Mouse (Mus musculus): ENCODE measurements at regions not wholly inside any gene's neighbourhood (a gene's known extent, or its start where the extent isn't known, plus 50 kb on each side); places are given as distances from the start of the nearest gene placed in this dataset.

GRCm38 (mm10) chr17:67569865-67570264 is 62.7 kb downstream of the Lrrc30 start:
- DNase-seq (ENCODE audit: low spot score in 2 of 2) = no peak

DNA sequence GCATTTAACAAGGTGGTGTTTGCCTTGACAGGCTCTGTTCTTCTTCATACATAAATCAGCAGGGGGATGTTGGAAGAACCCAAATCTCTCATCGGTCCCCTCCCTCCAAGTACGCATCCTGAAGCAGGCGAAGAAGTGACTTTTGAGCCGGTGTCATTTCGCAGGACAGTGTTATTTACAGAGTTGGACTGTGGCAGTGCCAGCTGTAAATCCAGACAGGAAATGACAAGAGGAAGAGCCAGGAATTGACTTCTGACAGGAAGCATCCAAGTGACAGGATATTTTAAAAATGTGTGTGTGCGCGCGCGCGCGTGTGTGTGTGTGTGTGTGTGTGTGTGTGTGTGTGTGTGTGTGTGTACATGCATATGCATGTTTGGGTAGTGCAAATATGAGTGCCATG is 66.3 kb downstream of the Lrrc30 start:
- DNase-seq (ENCODE audit: low spot score in 2 of 2) = no peak

GRCm38 (mm10) chr17:67565746-67566145 is 66.8 kb downstream of the Lrrc30 start:
- DNase-seq (ENCODE audit: low spot score in 2 of 2) = no peak

GRCm38 (mm10) chr17:67564845-67565244 is 67.7 kb downstream of the Lrrc30 start:
- no peak for DNase-seq (ENCODE audit: low spot score in 2 of 2)

DNA sequence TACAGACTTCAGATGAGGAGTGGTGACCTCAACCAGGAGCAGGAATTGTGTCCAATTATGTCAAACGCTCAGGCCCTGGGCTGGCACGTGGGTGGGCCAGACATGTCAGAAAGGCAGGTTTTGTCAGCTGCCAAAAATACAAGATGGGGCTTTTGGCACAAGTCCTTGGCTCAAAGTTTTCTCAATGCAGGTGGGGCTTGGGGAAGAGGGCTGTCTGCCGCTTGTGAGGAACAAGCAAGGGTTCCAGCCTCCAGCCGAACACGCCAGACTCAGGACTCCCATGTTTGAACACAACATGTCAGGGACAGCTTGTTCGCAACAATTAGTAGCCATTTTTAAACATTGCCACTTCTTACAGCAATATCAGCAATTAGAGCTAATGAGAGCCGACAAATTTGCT is 69.5 kb downstream of the Lrrc30 start:
- DNase-seq (ENCODE audit: low spot score in 2 of 2) = no peak

- DNase-seq (ENCODE audit: low spot score in 2 of 2) = no peak
Observed at GRCm38 (mm10) chr17:67561802-67562201, 70.7 kb downstream of the Lrrc30 start.

DNA sequence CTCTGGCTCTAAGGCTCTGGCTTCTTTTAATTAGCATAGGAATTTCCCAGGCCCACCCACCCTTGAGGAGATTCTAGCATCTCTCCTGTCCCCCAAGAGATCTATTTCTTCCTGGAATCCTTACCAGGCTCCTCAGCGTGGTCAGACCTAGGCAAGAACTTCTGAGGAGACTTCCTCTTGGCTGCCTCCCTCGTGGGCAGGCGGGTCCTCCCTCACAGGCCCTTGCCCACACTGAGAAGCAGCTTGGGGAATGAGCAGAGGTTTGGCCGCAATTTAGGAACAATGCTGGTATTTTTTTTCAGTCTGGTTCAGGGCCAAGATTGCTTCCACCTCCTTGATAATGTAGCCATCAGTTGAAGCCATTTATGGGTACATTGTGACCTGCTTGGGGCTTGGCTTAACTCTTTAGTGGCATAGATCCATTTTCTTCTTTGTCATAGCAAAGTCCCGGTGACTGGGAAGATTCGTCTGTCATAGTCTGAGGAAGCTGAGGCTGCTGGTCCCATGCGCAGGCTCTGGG is 75.1 kb downstream of the Lrrc30 start:
- no peak for DNase-seq (ENCODE audit: low spot score in 2 of 2)

GRCm38 (mm10) chr17:67552581-67553139 is 79.9 kb downstream of the Lrrc30 start:
- DNase-seq (ENCODE audit: low spot score in 2 of 2) = no peak

- DNase-seq (ENCODE audit: low spot score in 2 of 2) = no peak
Observed at GRCm38 (mm10) chr17:67548966-67549700, 83.4 kb downstream of the Lrrc30 start.

- no peak for DNase-seq (ENCODE audit: low spot score in 2 of 2)
Observed at GRCm38 (mm10) chr17:67544410-67544809, 88.1 kb downstream of the Lrrc30 start.

DNA sequence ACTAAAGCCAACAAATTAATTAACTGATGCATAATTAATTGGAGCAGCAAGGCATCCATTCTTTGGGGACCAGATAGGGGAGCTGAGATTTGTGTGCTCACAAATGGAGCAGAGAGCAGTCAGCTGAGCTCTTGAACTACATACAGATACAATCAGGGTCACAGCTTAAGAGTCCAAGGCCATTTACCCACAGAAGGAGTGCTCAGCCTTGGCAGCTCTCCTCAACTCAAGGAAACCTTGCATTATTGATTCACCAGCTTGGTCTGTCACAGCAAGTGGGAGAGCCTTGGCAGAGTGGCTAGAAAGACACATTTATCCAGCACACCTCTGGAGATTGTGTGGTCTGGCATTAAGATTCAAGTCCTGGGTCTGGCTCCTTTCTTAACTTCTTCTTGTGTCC is 100.2 kb downstream of the Lrrc30 start:
- DNase-seq (ENCODE audit: low spot score in 2 of 2) = no peak

- DNase-seq (ENCODE audit: low spot score in 2 of 2) = no peak
Observed at GRCm38 (mm10) chr17:67520848-67521411, 111.6 kb downstream of the Lrrc30 start.

- DNase-seq (ENCODE audit: low spot score in 2 of 2) = no peak
Observed at GRCm38 (mm10) chr17:67515601-67516147, 116.8 kb downstream of the Lrrc30 start.

- DNase-seq (ENCODE audit: low spot score in 2 of 2) = no peak
Observed at GRCm38 (mm10) chr17:67514387-67515241, 117.9 kb downstream of the Lrrc30 start.

DNA sequence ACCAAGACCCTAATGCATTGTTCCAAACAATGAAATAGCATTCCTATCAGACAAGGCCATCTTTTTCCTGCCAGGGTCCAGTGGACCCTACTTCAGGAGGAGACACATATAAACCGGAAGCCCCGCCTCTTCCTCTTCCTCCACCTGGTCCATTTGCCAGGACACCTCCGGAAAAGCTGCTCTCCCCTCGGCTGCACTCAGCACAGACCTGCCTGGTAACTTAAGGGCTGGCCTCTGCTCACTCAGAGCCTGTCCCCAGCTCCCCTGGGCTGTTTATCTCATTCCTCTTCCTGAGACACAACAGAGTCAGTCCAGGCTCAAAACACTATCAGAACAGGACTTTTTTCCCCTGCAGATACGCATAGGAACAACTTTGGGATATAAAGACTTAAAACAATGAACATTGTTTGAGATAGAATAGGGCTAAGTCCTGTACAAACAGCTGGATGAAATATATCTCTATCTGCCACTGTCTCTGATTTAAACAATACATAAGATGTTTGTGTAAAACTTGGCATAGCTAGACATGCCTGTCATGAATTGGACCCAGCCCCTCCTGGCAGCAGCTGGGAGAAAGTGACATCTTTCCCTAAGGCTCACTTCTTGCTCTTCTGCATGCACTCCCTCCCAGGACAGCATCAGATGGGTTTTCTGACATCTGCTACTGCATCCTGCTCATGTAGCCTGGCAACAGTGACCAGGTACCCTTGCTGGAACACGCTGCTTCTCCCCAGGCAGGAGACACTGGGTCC is 119.6 kb downstream of the Lrrc30 start:
- DNase-seq (ENCODE audit: low spot score in 2 of 2) = no peak

DNA sequence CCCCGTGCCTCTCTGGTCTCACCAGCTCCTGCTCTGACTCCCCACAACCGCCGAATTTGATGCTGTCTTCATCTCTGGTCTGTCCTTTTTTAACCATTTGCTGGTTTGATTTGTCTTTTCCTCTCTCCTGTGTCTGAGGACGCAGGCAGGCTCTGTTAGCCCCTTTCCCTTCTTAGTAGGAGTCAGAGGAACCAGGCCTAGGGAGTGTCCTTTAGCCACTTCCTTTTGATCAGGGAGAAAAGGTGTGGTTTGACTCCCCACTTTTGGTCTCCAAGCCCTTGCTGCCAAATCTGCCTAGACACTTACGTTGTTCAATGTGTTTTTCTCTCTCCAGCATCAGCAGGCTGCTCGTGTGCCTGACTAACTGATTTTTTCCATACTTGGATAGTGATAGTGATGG is 120.5 kb downstream of the Lrrc30 start:
- no peak for DNase-seq (ENCODE audit: low spot score in 2 of 2)

- no peak for DNase-seq (ENCODE audit: low spot score in 2 of 2)
Observed at GRCm38 (mm10) chr17:67509921-67510320, 122.6 kb downstream of the Lrrc30 start.

- no peak for DNase-seq (ENCODE audit: low spot score in 2 of 2)
Observed at GRCm38 (mm10) chr17:67509091-67509618, 123.4 kb downstream of the Lrrc30 start.

DNA sequence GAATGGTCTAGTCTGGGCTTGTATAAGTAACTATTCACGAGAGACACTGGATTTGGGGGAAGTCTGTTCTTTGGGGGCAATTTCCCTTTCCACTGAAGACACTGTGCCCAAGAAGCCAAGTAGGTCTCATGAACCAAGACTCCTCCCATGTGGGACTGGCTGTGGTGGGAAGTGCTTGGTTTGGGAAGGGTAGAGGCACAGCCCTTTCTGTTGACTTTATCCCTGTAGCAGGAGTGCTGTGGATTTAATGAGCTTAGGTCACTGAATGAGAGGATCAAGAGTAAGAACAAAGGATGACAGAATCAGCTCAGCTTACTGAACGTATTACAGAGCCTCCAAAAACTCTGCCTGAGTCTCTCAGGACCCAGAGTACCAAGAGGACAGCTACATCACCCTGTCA is 124.2 kb downstream of the Lrrc30 start:
- DNase-seq (ENCODE audit: low spot score in 2 of 2) = no peak

GRCm38 (mm10) chr17:67506466-67506865 is 126.1 kb downstream of the Lrrc30 start:
- DNase-seq (ENCODE audit: low spot score in 2 of 2) = no peak
